Mouse (Mus musculus) MEL (cell line): ENCODE data around the gene Smarcd1.

Experiments used
- CTCF ChIP-seq, 3 experiments: IDR thresholded peaks in 2 of 3; conservative IDR thresholded peaks in 1 of 3; 2 replicates each; pipeline ENCODE4 v1.5.1; 2011 to 2012; ENCODE audit warnings: low read length in 3 of 3, low read depth in 2 of 3, mild to moderate bottlenecking in 2 of 3, improper control_type of control experiment in 1 of 3, inconsistent platforms in 1 of 3, mixed read lengths in 1 of 3, moderate library complexity in 1 of 3; ENCODE audit not compliant: control insufficient read depth in 1 of 3, insufficient read depth in 1 of 3, poor library complexity in 1 of 3, severe bottlenecking in 1 of 3
- GABPA ChIP-seq: IDR thresholded peaks from 2 replicates; pipeline ENCODE4 v1.6.1; 2012; ENCODE audit warnings: low read depth, mild to moderate bottlenecking, inconsistent platforms, low read length, improper control_type of control experiment, moderate library complexity
- GATA1 ChIP-seq: IDR thresholded peaks from 2 replicates; pipeline ENCODE4 v1.6.1; 2011; ENCODE audit warnings: low read depth, low read length, improper control_type of control experiment
- MAFK ChIP-seq: IDR thresholded peaks from 2 replicates; pipeline ENCODE4 v1.6.1; 2011; ENCODE audit warnings: low read depth, mild to moderate bottlenecking, low read length, improper control_type of control experiment, borderline replicate concordance
- MAZ ChIP-seq: IDR thresholded peaks from 2 replicates; pipeline ENCODE4 v1.6.1; 2012; ENCODE audit warnings: low read depth, mild to moderate bottlenecking, inconsistent platforms, low read length, improper control_type of control experiment
- POLR2A ChIP-seq, 2 experiments: IDR thresholded peaks; 2 replicates each; pipeline ENCODE4 v1.6.1; 2011 to 2012; ENCODE audit warnings: low read length in 2 of 2, mild to moderate bottlenecking in 2 of 2, control low read depth in 1 of 2, improper control_type of control experiment in 1 of 2, low read depth in 1 of 2, moderate library complexity in 1 of 2; ENCODE audit not compliant: control insufficient read depth in 1 of 2, insufficient read depth in 1 of 2, poor library complexity in 1 of 2
- SMC3 ChIP-seq: IDR thresholded peaks from 2 replicates; pipeline ENCODE4 v1.6.1; 2011; ENCODE audit warnings: low read depth, low read length, improper control_type of control experiment

GRCm38 (mm10) chr15:99667544-99667943 is 34.4 kb upstream of the Smarcd1 start:
- no peak for TF ChIP-seq GABPA
- TF ChIP-seq CTCF (IDR thresholded peaks at IDR 0.05 in 2 of 3, conservative IDR thresholded peaks at IDR 0.05 in 1 of 3; ENCODE audit: control insufficient read depth in 1 of 3, insufficient read depth in 1 of 3, low read depth in 2 of 3, low read length in 3 of 3, poor library complexity in 1 of 3, severe bottlenecking in 1 of 3): peak in 2 of 3 experiments; percentile 24 to 53; a peak in 4 of 6 replicates
- TF ChIP-seq POLR2A (IDR thresholded peaks at IDR 0.05; ENCODE audit: control insufficient read depth in 1 of 2, insufficient read depth in 1 of 2, low read depth in 1 of 2, low read length in 2 of 2, poor library complexity in 1 of 2): no peak
- TF ChIP-seq MAZ: no peak
- no peak for TF ChIP-seq GATA1
- no peak for TF ChIP-seq MAFK
- peak; percentile 60 for TF ChIP-seq SMC3
